Comparison of ENCODE assay signal across 15 mouse cellular contexts in genomic region chr11:118227650-118228049, GRCm38 (mm10). TPM values are rescaled to one million over a fixed set of nuclear protein-coding genes. Genes with fewer than 3 reads are reported as not detected.
DNase-seq lines count a peak whose midpoint lies in the region; ATAC-seq and TF ChIP-seq lines count a peak whose summit lies in the region.
"Had no signal": no experiment of that assay in that cellular context is flagged by ENCODE, and none has a peak within 500 bp of the region (broad histone marks: within the 10 kb centered on the region; RNA-seq: fewer than 3 reads in every experiment).

No protein-coding gene starts in this region.

- H3K9ac ChIP-seq in liver, postnatal 0 days (replicated peaks) = no peak overlapping the region
- H3K9ac ChIP-seq: hindbrain, embryonic 12.5 days; liver, embryonic 14.5 days had no signal

- no peaks in the 10 kb centered on the region for H3K9me3 ChIP-seq in liver, postnatal 0 days (ENCODE audit: low read length)
- H3K9me3 ChIP-seq: hindbrain, embryonic 12.5 days had no signal

- no peak for TF ChIP-seq EP300 in liver, postnatal 0 days (IDR thresholded peaks at IDR 0.05; ENCODE audit: low read depth)

- ATAC-seq in megakaryocyte, adult 5-6 weeks (ENCODE audit: poor library complexity, severe bottlenecking) = peak; percentile 73
- ATAC-seq in liver, postnatal 0 days = no peak
- no peak for ATAC-seq in cerebellum, adult (ENCODE audit: insufficient number of reproducible peaks, low FRiP score, low TSS enrichment)

- no peak overlapping the region for H3K27ac ChIP-seq in liver, postnatal 0 days (ENCODE audit: low read depth)
- H3K27ac ChIP-seq: hindbrain, embryonic 12.5 days; layer of hippocampus, adult 2 months; liver, embryonic 14.5 days had no signal

- H3K4me2 ChIP-seq in liver, postnatal 0 days (ENCODE audit: low read depth, low read length) = no peak overlapping the region
- H3K4me2 ChIP-seq: hindbrain, embryonic 12.5 days; midbrain, embryonic 11.5 days had no signal

- TF ChIP-seq CTCF in liver, postnatal 0 days (IDR thresholded peaks at IDR 0.05; ENCODE audit: low read depth) = no peak

- no peaks in the 10 kb centered on the region for H3K27me3 ChIP-seq in liver, postnatal 0 days (ENCODE audit: insufficient read depth, low read length)
- H3K27me3 ChIP-seq: hindbrain, embryonic 12.5 days had no signal

- peak; percentile 56 to 62 for DNase-seq in lung, adult 18-20 months
- DNase-seq in lung, postnatal 10 days = no peak
- DNase-seq in CD8-positive naive resting alpha-beta T cell, adult 2 months (ENCODE audit: low read depth in 2 of 2, low spot score in 2 of 2) = peak; percentile 45 to 63
- peak; percentile 38 to 51 for DNase-seq in thymus, postnatal 10 days (ENCODE audit: low spot score in 2 of 2)
- no peak for DNase-seq in liver, postnatal 0 days
- DNase-seq in layer of hippocampus, adult 11-12 months (ENCODE audit: low spot score) = no peak
- DNase-seq: adrenal gland, postnatal 25 days; embryo, embryonic 11 days; kidney, adult 18-20 months had no signal

- H3K4me1 ChIP-seq in liver, postnatal 0 days (ENCODE audit: insufficient read depth) = peaks cover 46% of the 10 kb centered on the region

- 26% methylated on average over 7 of the region's 7 CpGs for WGBS in liver, postnatal 0 days (ENCODE audit: insufficient replicate concordance)

- H3K36me3 ChIP-seq in liver, postnatal 0 days (replicated peaks; ENCODE audit: insufficient read depth, low read length) = no peaks in the 10 kb centered on the region
- H3K36me3 ChIP-seq: hindbrain, embryonic 12.5 days had no signal

- H3K4me3 ChIP-seq in liver, postnatal 0 days (ENCODE audit: low read depth, low read length) = no peak overlapping the region
- H3K4me3 ChIP-seq: hindbrain, embryonic 12.5 days; layer of hippocampus, adult 2 months had no signal

RNA-seq across cellular contexts. Expression of gene Cyth1, which starts 20.7 kb away (rescaled TPM):
- 15.9 and 21.9 TPM in 2 replicates for total RNA-seq in megakaryocyte, adult 5-6 weeks (2015)
- total RNA-seq in megakaryocyte, adult 5-6 weeks (2017) = 84.3 and 87.5 TPM in 2 replicates
- 7.0 and 7.9 TPM in 2 replicates for polyA plus RNA-seq in liver, postnatal 0 days (2015; fragmentation: Nextera tagmentation; extraction: Ambion mirVana)

Comparison
In these comparisons a context has a peak if more than half of its experiments do, and no peak if none do; other contexts are left out.
1. DNase-seq: peak in lung, adult 18-20 months (2 of 2), CD8-positive naive resting alpha-beta T cell, adult 2 months (2 of 2) and thymus, postnatal 10 days (2 of 2); none in lung, postnatal 10 days (single experiment), liver, postnatal 0 days (single experiment) and layer of hippocampus, adult 11-12 months (single experiment).